Mouse (Mus musculus) kidney, embryonic 14.5 days (tissue): ENCODE data around the gene Stt3b. TPM values are rescaled to one million over a fixed set of nuclear protein-coding genes. Genes with fewer than 3 reads are reported as not detected.

Source experiments
- ATAC-seq: fragments of 200-750 bp; cut with Nextera tagmentation; 2 replicates; pipeline ENCODE4 v1.8.0; 2017; ENCODE audit warnings: moderate number of reproducible peaks, mild to moderate bottlenecking, moderate TSS enrichment, moderate library complexity; ENCODE audit not compliant: low FRiP score, low TSS enrichment
- H3K27ac ChIP-seq: fragments of 300-500 bp; sonication (generic); 2 replicates; pipeline ENCODE4 v1.5.1; 2014; ENCODE audit warnings: low read depth, mild to moderate bottlenecking, low read length, moderate library complexity, mixed read lengths
- H3K27me3 ChIP-seq: fragments of 300-500 bp; sonication (generic); 2 replicates; pipeline ENCODE4 v1.6.1; 2014; ENCODE audit warnings: mild to moderate bottlenecking, low read length; ENCODE audit not compliant: control insufficient read depth, insufficient read depth
- H3K36me3 ChIP-seq: fragments of 300-500 bp; sonication (generic); 2 replicates; pipeline ENCODE4 v1.6.1; 2014; ENCODE audit warnings: low read length, mixed read lengths; ENCODE audit not compliant: control insufficient read depth, insufficient read depth
- H3K4me1 ChIP-seq: fragments of 300-500 bp; sonication (generic); 2 replicates; pipeline ENCODE4 v1.6.1; 2014; ENCODE audit warnings: low read length, mixed read lengths; ENCODE audit not compliant: control insufficient read depth, insufficient read depth
- H3K4me2 ChIP-seq: fragments of 300-500 bp; sonication (generic); replicated peaks from 2 replicates; pipeline ENCODE4 v1.6.1; 2014; ENCODE audit warnings: low read depth, mild to moderate bottlenecking, low read length
- H3K4me3 ChIP-seq: fragments of 300-500 bp; sonication (generic); 2 replicates; pipeline ENCODE4 v1.5.1; 2014; ENCODE audit warnings: mild to moderate bottlenecking, low read length
- H3K9ac ChIP-seq: fragments of 300-500 bp; sonication (generic); 2 replicates; pipeline ENCODE4 v1.6.1; 2014; ENCODE audit warnings: low read depth, mild to moderate bottlenecking, low read length, moderate library complexity
- H3K9me3 ChIP-seq: fragments of 300-500 bp; sonication (generic); 2 replicates; pipeline ENCODE4 v1.6.1; 2016; ENCODE audit warnings: low read length; ENCODE audit not compliant: control insufficient read depth
- WGBS: fragments of 180-500 bp; shearing (Covaris S2); extraction: QIAGEN DNeasy Blood & Tissue Kit; methylation state at CpG from one replicate; pipeline ENCODE4 v1.1.7; 2014; 5-methylcytosine and 5-hydroxymethylcytosine counted together
- polyA plus RNA-seq: library from polyadenylated mRNA; unstranded; fragments of >200 nt; fragmentation: Nextera tagmentation; extraction: Ambion mirVana; gene quantifications from 2 replicates; pipeline ENCODE4 v1.2.1, GENCODE M21; 2014

Gene Stt3b
- polyA plus RNA-seq, 1 experiment from 2014 or later = 124 TPM

DNA sequence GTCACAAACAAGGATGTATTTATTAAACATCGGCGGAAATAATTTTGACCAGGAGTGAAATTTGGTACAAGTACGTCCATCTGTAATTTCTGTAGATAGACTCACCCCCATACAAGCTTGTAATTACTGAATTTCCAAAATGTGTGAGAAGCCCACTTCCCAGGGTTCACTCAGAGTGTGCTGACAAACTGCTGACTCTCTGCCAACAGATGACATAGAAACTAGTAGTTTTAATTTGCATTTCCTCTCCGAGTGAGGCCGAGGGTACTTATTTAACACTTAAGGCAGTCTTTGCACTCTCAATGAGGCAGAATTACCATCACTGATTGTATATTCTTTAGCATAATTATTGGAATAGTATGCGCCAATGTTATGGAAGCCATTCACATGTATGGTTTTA is 12.2 kb upstream of the Stt3b start:
- Histone ChIP-seq H3K4me2 (no peak overlapping the region), H3K4me1 (0 out of 2 replicates have a peak, but pooled peaks cover 3% of the 10 kb centered on the region), H3K27me3 (no peaks in the 10 kb centered on the region), H3K4me3 (no peak overlapping the region), H3K27ac (no peak overlapping the region), H3K36me3 (no peaks in the 10 kb centered on the region), H3K9me3 (peaks cover 4% of the 10 kb centered on the region; the same call in 1 of the 2 replicates), H3K9ac (no peak overlapping the region)
- no peak for ATAC-seq
- 91% methylated on average over 6 of the region's 6 CpGs for WGBS

DNA sequence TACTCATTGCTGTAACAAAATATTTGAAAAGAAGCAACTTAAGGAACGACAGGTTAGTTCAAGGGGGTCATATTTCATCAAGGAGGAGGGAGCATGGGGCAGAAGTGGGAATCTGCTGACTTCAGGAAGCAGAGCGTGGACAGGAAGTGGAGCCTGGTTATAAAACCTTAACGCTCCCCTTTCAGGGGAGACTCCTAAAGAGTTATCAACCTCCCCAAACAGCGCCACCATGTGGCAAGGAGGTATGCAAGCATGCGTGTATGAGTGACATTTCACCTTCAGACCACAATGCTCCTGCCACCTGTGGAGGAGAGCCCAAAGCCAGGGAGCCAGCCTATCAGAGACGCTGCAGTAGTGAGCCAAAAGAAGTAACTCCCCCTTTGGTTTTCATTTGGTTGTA is 10.8 kb upstream of the Stt3b start:
- Histone ChIP-seq H3K9me3 (peaks cover 4% of the 10 kb centered on the region), H3K4me3 (no peak overlapping the region), H3K4me1 (0 out of 2 replicates have a peak, but pooled peaks cover 3% of the 10 kb centered on the region), H3K9ac (no peak overlapping the region), H3K36me3 (no peaks in the 10 kb centered on the region), H3K27ac (no peak overlapping the region), H3K4me2 (no peak overlapping the region), H3K27me3 (no peaks in the 10 kb centered on the region)
- 74% methylated on average over 6 of the region's 6 CpGs for WGBS
- no peak for ATAC-seq

DNA sequence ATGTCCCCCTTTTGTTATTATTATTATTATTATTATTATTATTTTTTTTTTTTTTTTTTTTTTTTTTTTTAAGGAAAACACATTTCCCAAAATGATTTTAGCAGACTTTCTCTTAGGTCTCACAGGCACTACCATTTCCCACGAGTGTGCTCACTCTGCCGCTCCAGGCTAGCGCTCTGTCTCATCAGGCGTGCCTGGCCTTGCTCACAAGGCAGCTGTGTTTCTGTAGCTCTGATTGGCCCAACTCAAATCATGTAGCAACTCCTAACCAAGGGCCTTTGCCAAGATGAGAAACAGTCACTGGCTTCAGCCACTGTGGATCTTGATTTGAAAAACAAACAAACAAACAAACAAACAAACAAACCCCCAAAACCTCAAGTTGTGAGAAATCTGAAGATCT is 9.9 kb upstream of the Stt3b start:
- H3K36me3 ChIP-seq = no peaks in the 10 kb centered on the region
- H3K9ac ChIP-seq = no peak overlapping the region
- no peak for ATAC-seq
- no peak overlapping the region for H3K27ac ChIP-seq
- H3K9me3 ChIP-seq = peaks cover 4% of the 10 kb centered on the region
- H3K27me3 ChIP-seq = no peaks in the 10 kb centered on the region
- H3K4me2 ChIP-seq = no peak overlapping the region
- 82% methylated on average over 4 of the region's 4 CpGs for WGBS
- H3K4me1 ChIP-seq = no peaks in the 10 kb centered on the region
- no peak overlapping the region for H3K4me3 ChIP-seq

DNA sequence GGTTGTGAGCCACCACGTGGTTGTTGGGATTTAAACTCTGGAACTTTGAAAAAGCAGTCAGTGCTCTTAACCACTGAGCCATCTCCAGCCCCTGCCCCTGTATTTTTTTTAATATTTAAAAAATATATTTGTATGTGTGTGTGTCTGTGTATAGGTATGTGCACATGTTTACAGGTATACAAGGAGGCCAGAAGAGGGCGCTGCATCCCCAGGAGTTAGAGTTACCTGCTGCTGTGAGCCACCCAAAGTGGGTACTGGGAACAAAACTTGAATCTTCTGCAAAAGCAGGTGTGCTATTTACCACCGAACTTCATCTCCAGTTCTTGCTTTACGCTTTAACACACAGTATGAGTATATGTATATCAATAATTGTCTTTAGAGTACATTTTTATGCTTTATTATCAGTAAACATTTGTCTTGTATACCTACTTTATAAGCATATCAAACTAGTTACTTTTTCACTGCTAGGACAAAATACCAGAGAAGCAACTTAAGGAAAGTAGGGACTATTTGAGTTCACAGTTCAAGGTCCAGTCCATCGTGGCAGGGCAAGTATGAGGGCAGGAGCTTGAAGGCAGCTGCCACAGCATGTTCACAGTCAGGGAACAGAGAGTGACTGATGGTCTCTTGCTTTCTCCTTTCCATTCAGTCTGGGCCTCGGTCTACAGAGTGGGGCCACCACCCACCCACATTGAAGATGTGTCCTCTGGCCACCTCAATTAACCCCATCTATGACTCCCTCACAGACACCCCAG is 8.6 kb upstream of the Stt3b start:
- Histone ChIP-seq H3K4me1 (0 out of 2 replicates have a peak, but pooled peaks cover 4% of the 10 kb centered on the region), H3K36me3 (no peaks in the 10 kb centered on the region), H3K4me2 (no peak overlapping the region), H3K27me3 (no peaks in the 10 kb centered on the region), H3K4me3 (no peak overlapping the region), H3K9ac (no peak overlapping the region), H3K27ac (no peak overlapping the region), H3K9me3 (peaks cover 4% of the 10 kb centered on the region)
- ATAC-seq = no peak
- 82% methylated on average over 6 of the region's 6 CpGs for WGBS

DNA sequence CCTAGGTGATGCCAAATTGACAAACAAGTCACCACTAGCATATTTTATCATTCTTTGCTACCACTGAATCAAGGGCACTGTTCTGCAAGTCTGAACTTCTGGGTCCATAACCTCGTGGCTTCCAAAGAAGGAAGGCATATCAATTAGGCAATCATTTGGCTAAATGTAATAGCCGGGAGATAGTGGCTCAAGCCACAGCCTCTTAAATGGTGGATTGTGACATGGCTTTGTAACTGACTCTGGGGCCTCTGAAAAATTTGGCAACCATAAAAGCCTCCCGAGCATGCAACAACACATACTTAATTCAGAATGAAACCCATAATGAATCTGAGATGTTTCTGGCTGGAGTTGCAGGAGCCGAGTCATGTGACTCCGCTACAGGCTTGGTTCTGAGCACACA is 6.8 kb upstream of the Stt3b start:
- 92% methylated on average over 5 of the region's 5 CpGs for WGBS
- no peak overlapping the region for H3K9ac ChIP-seq
- peaks cover 4% of the 10 kb centered on the region for H3K9me3 ChIP-seq
- H3K27ac ChIP-seq = no peak overlapping the region
- 0 out of 2 replicates have a peak, but pooled peaks cover 4% of the 10 kb centered on the region for H3K4me1 ChIP-seq
- no peaks in the 10 kb centered on the region for H3K27me3 ChIP-seq
- no peak overlapping the region for H3K4me2 ChIP-seq
- no peak for ATAC-seq
- no peak overlapping the region for H3K4me3 ChIP-seq
- H3K36me3 ChIP-seq = no peaks in the 10 kb centered on the region

DNA sequence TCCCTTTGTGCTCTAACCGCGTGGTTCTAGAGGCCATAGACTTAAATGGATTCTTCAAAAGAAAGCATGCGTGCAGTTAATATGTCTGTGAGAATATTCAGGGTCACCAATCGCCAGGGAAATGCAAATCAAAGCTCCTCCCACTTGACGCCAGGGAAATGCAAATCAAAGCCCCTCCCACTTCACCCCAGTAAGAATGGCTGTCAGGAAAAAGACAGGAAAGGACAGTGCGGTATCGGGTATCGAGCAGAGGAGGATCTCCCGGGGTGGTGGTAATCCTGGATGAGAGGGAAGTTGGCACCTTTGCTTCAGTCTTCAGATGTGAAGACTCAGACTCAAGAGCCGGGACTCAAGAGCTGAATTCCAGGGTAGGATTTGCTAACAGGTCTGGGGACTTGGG is 4.3 kb upstream of the Stt3b start:
- Histone ChIP-seq H3K4me1 (peaks cover 9% of the 10 kb centered on the region), H3K27ac (no peak overlapping the region; the same call in 1 of the 2 replicates)

DNA sequence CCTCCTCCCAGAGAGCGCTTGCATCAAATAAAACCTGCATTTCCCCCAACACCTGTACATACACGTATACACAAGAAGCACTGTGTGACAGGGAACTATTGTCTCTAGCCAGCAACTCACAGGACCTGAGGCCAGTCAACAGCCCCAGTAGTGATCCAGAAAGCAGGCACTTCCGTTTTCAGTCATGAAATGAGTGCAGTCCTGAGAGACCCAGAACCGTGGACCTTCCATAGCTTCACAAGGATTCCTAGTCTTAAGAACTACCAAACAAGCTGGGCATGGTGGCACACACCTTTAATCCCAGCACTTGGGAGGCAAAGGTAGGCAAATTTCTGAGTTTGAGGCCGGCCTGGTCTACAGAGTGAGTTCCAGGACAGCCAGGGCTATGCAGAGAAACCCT is 3.6 kb upstream of the Stt3b start:
- Histone ChIP-seq H3K4me2 (no peak overlapping the region), H3K27me3 (no peaks in the 10 kb centered on the region), H3K4me3 (no peak overlapping the region), H3K4me1 (peaks cover 9% of the 10 kb centered on the region), H3K9me3 (peaks cover 4% of the 10 kb centered on the region), H3K36me3 (no peaks in the 10 kb centered on the region), H3K27ac (no peak overlapping the region), H3K9ac (no peak overlapping the region)
- ATAC-seq = no peak
- whole genome bisulfite sequencing = 87% methylated on average over 5 of the region's 5 CpGs

More for the DNA sequence above, 4.3 kb upstream of the Stt3b start:
- no peak overlapping the region for H3K4me3 ChIP-seq
- H3K27me3 ChIP-seq = no peaks in the 10 kb centered on the region
- no peak for ATAC-seq
- H3K36me3 ChIP-seq = no peaks in the 10 kb centered on the region
- no peak overlapping the region for H3K9ac ChIP-seq
- WGBS = 9% methylated on average over 10 of the region's 10 CpGs
- H3K9me3 ChIP-seq = peaks cover 4% of the 10 kb centered on the region
- peak overlapping the region; percentile 27 for H3K4me2 ChIP-seq

DNA sequence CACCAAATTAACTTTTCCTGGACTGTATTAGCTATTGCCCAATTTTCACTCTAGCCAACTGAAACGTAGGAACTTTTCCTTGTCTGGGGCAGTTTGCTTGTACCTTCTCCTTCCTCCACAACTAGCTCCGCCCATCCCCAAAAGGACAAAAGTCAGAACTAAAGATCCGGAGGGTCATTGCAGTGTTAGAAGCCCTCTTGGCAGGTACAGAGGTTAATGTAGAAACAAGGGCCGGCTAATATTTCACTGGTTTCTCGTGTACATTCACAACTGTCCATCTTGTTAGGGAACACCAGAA is 951 bp upstream of the Stt3b start:
- no peaks in the 10 kb centered on the region for H3K27me3 ChIP-seq
- H3K4me1 ChIP-seq = peaks cover 27% of the 10 kb centered on the region
- H3K27ac ChIP-seq = peak overlapping the region; percentile 95
- H3K4me2 ChIP-seq = peak overlapping the region; percentile 61
- peak overlapping the region; percentile 99 for H3K4me3 ChIP-seq
- WGBS = 9% methylated on average over 5 of the region's 5 CpGs
- no peaks in the 10 kb centered on the region for H3K36me3 ChIP-seq
- no peak for ATAC-seq
- no peaks in the 10 kb centered on the region for H3K9me3 ChIP-seq
- H3K9ac ChIP-seq = peak overlapping the region; percentile 77

DNA sequence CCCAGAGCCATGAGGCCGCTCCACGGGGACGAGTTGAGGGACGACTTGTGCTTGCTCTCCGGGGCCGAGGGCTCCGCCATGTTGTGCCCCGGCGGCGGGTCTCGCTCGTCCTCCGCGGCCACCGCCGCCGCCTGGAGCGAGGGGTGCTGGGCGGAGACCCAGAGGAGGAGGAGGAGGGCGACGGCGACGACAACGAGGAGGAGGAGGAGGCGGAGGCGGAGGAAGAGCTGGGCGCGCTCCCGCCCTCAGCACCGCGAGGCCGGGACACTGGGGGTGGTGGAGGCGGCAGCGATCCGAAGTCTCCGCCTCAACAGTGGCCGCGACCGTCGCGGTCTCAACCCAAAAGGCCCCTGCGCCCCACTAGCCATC is 260 bp downstream of the Stt3b start:
- H3K27ac ChIP-seq = peak overlapping the region; percentile 95
- H3K4me1 ChIP-seq = peaks cover 31% of the 10 kb centered on the region
- peak overlapping the region; percentile 99 for H3K4me3 ChIP-seq
- no peaks in the 10 kb centered on the region for H3K27me3 ChIP-seq
- WGBS = 1% methylated on average over 28 of the region's 42 CpGs
- peak overlapping the region; percentile 99 for H3K9ac ChIP-seq
- ATAC-seq = peak; percentile 79
- H3K9me3 ChIP-seq = no peaks in the 10 kb centered on the region
- H3K4me2 ChIP-seq = peak overlapping the region; percentile 57
- no peaks in the 10 kb centered on the region for H3K36me3 ChIP-seq
